Mouse (Mus musculus): ENCODE results near the gene Wdr25.

- TF ChIP-seq CHD2 (IDR thresholded peaks at IDR 0.05; ENCODE audit: low read depth, low read length) (no peak), ZC3H11A (IDR thresholded peaks at IDR 0.05; ENCODE audit: borderline replicate concordance, low read depth, low read length) (no peak)
Measured at GRCm38 (mm10) chr12:108931341-108932053, 38.1 kb downstream of the Wdr25 start.
